Mouse (Mus musculus): ENCODE measurements around the gene 1700016D06Rik.

DNA sequence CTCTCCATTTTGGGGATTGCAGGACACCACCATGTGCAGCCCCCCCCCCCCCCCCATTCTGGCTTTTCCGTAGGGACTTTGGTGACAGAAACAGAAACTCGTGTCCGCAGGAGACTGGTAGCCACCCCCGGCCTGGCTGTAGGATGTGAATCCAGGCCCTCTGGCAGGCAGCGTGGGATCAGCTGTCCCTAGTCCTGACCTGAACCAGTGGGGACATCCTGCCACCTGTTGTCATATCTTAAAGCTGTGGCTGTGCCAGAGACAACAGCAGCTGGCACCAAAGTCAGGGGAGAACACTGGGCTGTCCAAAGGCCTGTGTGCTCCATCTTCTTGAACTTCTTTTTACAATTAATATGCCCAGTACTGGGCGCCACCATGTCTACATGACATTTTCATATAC, 9.1 kb downstream of the 1700016D06Rik start:
- TF ChIP-seq CTCF (IDR thresholded peaks at IDR 0.05; ENCODE audit: control insufficient read depth, insufficient read depth, insufficient replicate concordance, low read depth, low read length) (no peak), POLR2A (IDR thresholded peaks at IDR 0.05; ENCODE audit: control insufficient read depth, low read depth, low read length) (no peak)
